Mouse (Mus musculus) cerebellum, postnatal 36 days (tissue): Measurements from ENCODE around the gene Cachd1.

ENCODE experiments used
- DNase-seq, 2 experiments: peaks; one replicate each; pipeline ENCODE4 v3.0.0; 2021 to 2022; ENCODE audit warnings: mixed read lengths in 2 of 2

Cachd1 gene

DNA sequence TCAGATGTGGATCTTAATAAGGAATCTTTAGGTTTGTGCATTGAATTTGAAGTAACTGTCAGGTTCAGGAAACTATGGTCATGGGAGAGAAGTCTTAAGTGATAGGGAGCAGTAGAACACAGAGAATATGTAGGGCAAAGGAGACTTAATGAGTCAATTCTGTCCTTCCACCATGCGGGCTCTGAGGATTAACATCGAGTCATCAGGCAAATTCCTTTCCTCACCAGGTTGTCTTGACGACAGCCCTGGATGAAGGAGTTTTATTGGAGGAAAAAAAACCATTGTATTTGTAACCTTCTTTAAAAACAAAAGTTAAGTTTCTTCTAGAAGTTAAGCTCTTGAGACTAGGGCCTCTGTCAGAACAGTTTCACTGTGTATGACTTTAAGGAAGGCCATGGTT lies 100.9 kb downstream of the Cachd1 start:
- no peak for DNase-seq

DNA sequence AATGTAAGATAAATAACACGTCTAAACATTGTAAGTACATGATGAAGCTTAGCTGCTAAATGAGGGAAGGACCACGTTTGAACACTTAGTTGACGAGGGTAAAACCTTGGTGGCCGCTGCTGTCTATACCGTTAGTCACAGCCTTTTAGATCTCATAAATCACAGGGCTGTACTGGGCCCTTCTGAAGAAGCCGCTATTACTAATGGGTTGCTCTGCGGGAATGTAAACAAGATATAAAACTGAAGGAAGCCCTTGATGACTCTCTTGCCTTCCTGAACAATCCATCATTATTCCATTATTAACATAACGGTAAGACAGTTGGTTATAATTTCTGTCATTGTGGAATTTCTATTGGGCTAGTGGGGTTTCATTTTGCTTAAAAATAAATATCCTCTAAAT lies 102.9 kb downstream of the Cachd1 start:
- no peak for DNase-seq

DNA sequence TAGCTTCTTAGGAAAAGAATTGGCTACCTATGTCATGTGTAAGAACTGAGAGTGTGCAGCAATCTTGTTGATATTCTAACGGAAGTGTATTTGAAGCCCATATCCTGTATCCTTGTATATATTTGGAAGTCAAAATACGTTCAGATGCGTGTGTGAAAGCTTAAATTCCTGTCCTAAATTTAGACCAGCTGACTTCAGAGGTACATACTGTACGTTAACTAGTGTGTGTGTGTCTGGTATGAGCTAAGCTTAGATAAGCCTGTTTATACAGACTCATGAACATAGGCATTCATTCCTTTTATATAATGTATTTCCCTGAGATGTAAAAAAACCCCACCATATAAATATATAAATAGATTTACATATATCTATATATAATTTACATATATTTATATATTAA lies 103.6 kb downstream of the Cachd1 start:
- DNase-seq = no peak

DNA sequence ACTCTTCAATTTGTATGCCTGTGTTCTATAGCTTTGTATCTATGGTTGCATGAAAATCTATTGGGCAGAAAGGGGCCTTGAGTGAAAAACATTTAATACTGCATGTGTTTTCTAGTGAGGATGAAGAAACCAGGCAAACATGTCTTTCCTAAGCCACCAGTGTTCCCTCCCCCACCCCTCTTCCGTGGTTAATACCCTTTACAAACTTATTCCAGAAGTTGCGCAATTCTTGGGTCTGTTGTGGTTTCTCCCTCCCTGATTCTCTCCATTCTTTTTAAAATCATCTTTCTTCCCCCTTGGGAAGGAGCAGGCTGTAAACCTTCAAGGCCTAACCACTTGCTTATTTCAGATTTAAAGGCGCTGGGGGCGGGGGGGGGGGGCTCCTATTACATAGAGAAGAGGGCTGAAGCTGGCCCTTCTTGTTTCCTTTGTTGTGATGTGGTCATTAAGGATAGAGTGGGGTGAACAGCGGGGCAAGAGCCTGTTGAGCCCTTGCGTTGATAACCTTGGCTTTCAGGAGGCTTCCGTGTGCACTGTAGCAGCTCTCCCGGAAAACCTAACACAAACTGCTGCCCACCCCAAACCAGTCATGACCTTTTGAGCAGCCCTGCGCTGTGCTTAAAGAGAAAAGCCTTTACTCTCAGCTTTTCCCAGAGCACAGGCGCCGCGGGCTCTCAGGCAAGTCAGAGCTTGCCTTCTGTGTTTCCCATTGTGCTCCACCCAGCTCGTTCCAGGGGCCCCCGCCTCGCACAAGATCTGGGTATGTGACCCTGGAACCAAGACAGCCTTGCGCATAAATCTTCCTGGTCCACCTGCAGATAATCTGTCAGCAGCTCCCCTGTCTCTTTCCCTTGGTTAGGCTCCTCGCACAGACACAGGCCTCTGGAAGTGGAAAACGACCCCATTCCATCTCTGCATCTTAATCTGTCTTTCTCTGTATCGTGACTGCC lies 109.6 kb downstream of the Cachd1 start:
- no peak for DNase-seq

DNA sequence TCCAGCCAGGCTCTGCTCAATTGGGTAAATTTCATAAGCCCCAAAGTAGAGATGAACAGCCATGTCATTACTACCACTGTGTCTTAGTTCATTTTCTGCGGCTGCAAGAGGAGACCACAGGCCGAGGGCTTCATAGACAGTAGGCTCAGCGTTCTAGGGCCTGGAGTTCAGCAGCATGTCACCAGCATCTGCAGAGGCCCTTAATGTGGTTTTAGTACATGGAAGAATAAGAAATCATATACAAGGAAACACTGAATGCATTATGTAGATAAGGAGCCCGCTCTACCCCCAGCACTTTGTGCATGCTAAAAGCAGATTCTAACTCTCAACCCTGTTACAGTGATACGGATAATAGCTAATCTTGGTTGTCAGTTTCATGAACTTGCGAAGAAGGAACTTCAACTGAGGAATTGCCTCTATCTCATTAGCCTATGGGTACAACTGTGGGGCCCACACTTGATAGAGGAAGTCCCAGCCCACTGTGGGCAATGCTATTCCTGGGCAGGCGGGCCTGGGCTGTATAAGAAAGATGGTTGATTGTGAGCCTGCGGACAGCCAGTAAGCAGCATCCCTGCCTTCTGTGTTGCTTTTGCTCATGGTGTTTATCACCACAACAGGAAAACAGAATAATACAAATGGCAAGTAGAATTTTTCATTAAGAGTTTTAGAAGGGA lies 110.4 kb downstream of the Cachd1 start:
- DNase-seq = no peak

DNA sequence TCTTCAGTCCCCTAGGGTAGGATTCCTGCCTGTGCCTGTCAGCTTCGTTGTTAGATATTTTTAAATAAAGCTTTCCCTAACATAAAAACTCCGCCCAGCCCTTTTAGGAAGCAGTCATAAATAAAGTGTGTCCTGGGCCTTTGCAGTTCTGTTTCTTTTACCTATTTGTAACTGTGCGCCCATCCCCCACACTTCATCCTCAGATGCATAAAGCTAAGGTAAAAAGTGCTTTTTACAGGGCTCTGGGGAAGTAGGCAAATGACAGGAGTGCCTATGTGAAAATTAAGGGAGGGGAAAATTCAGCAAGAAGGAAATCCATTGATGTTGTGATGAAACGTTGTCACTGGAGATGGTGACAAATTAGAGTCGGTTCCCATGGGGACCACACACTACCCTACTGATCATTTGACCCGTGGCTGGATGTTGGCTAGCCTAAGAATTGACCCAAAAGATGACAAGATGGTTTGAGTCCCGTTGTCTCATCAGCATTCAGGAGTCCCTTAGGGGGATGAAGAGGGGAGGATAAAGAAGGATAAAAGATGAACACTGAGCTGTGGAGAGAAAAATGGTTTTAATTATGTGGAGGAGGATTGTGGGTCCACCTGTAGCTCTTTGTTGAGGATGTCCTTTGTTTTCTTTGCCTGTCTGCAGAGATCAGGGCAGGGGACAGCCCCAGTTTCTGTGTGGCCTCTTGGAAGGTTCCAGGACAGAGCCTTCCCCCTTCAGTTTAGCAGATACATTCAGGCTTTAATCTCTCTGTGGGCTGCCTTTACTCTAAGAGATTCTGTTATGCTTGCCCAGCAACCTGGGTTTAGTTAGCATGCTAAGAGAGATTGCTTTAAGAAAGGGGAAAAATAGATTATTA lies 113.9 kb downstream of the Cachd1 start:
- DNase-seq = no peak

DNA sequence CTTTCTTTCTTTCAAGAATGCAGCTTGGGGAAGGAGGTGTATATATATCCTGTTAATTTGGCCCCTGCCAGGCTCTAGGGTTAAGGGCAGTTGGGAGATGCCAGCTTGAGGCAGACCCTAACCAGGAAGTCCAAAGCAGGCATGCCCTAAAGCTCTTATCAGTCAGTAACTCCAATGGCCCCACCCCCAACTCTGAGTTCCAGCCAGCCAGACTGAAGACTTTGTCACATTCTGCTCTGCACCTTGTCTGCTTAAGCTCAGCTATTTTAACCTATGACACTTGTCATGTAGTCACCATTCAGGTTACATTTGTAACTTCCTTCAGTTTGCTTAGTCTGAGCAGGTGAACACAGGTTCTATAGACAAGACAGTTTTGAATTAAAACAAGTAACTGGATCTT lies 117.3 kb downstream of the Cachd1 start:
- no peak for DNase-seq

DNA sequence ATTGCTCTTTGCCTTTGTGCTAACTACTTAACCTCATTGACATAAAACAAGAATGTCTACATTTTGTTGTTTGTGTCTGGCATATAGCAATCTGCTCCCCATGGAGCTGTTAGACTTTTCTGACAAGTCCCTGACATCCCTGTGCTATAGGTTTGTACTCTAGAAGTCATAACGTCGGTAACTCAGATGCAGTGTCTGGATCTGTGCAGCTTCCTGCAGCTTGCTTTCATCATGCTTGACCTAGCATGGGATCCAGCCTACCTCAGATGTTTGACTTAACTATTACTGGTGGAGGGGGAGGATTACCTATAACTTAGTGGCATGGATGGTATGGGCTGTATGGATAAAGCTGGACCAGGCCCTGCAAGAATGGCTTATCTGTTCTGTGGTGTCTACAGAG lies 117.7 kb downstream of the Cachd1 start:
- no peak for DNase-seq

DNA sequence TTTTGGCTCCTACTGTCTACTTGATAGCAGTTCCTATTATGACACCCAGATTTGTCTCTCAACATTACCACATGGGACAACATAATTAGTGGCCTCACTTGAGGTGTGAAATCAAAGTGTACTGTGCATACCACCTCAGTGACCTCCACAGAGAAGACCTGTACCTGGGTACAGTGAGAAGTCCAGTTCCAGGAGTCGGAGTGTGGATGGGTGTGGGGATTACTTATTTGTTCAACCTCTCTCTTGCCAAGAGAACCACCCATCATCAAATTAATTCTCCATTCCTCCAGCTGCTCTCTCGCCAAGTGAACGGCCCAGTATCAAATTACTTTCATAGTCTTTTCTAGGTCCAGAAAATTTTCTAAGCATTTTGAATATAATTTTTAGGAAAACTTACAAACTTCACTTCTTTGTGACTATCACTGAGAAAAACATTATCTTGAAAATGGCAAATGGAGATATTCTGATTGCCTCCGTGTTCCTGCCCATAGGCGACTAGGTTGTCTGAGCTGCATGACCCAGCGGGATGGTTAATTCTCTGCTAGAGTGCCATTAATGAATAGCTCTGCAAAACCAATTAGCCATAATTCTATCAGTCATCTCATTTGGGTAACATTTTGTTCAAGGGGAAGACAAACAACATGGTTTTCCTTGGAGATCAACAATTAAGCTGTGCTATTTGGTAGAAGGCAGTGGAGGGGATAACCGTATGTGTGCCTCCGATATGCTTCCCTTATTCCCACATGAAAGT lies 120.0 kb downstream of the Cachd1 start:
- DNase-seq = no peak

DNA sequence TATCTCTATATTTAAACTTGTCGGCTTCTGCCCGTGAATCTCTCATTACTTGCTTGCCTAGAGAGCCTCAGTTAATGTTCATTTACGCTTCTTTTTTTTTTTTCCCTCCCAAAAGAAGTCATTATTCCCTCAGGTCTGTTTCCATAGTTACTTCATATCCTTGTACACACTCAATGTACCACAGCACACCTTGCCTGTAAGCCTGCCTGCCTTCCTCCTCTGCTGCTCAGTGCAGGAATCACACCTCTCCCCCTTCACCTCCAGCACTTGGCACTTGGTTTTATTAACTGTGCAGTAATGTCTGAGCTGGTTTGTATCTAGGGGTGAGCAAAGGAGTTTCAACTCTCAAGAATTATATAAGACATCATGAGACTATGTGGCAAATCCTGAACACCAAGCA lies 121.5 kb downstream of the Cachd1 start:
- no peak for DNase-seq

DNA sequence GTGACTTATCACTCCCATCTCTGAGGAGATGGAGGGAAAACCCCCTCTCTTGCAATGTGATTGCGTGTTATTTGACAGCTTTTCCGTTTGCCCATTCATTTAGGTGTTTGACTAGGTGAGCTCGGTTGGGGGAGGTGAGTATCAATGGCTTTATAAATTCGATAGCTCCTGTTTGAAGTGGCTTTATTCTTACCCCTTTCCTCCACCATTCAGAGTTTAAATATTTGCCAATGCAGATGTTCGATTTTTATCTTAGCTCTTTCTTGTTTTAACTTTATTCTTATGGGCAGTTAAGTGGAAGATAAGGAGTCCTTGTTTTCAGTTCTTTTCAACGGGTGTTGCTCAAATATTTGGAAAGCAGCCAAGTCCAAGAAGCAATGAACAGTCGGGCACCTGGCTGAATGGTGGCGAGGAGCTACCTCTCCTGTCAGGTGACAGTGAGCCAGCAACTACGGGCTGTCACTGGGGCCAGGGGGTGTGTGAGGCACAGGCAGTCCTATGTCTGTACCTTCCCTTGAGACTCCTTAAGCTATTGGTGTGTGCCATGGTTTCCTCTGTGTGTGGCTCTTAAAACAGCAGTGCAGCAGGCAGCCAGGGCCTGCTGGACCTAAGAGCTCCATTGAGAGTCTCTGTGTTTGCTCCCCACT lies 133.3 kb downstream of the Cachd1 start:
- DNase-seq = no peak

DNA sequence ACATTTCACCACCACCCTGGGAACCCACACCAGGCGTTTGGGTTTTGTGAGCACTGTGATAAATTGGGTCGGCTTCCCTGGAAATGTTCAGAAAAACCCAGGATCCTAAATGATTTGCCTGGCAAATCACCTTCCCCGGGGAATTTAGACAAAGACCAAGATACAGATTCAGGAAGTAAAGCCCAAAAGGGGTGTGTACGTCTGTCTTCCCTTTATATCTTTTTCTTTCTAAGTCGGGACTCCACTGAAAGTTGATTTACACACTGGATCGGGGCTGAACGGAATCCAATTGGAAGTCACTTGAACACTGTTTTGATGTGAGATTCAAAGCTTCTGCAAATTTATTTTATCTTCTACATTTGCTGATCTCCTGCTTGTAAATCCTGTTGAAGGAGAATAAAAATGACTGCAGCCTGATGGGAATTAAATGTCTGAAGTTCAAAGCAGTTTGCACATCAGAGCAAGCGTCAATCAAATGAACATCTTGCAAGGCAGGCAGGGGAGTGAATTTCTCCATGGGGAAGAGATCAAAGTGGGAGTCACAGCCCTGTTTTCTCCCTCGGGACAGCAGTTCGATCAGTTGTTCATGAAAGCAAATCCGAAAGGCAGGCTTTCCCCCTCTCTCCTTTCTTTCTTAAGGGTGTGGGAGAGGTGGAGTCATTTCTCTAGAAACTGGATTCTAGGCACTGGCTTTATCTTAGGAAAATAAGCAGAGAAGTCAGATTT lies 134.3 kb downstream of the Cachd1 start:
- no peak for DNase-seq

DNA sequence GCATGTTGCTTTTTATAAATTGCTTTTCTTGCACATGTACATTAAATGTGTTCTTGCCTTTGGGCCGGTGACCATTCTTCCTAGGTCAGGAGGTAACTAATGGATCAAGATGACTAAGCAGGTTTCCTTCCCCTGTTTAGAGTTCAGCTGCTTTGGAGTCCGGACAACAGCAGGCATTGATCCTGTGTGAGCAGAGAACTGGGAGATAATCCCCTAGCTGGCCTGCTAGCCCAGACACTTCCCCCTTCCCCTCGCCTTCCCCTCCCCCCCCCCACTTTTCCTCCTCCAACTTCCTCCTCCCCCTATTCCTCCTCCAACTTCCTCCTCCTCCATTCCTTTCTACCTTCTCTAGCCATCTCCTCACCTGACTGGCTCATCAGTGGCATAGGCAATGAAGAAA lies 135.2 kb downstream of the Cachd1 start:
- DNase-seq = no peak

DNA sequence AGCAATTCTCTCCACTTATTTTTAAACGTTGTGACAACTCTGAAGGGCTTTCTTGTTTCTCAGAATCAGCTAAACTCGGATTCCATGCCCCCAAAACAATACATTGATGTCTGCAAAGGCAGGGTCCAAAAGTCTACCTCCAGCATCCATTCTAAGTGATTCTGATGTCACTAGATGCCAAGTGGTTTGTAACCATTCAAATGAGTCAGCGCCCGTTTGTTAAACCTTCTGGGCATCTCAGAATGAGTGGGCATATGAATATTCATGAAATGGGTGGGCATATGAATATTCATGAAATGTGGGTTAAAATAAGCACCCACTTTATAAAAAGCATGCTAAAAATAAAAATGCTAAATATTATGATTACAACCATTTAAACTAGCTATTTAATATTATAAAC lies 137.2 kb downstream of the Cachd1 start:
- DNase-seq = no peak

DNA sequence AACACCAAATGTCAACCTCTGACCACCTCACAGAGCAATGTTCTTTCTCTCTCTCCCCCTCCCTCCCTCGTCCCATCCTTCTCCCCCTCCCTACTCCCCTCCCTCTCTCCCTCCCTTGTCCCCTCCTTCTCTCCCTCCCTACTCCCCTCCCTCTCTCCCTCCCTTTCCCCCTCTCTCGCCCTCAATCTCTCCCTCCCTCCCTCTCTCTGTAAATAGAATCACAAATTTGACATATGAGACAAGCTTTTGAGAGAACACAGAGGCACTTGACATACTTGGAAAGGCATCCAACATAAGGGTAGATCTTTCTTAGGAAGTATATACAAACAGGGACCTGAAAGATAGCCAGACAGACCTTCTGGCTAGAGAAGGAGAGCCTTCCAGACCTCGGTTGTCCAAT lies 138.1 kb downstream of the Cachd1 start:
- no peak for DNase-seq

DNA sequence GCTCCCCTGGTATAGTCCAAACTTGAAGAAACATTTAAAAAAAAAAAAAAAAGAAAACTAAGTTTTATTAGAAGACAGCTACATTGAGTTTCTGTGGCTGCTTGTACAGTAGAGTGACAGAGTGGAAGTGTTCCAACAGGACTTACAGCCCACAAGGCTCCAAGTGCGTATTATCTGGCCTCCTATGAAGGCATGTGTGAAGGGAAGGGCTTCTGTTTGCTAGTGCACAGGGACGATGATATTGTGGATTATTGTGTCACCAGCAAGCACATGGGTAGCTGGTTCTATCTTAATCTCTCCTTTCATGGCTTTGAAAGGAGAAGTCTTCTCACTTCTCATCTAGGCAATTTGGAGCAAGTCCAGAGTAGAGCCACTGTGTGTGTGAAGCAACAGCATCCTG lies 138.6 kb downstream of the Cachd1 start:
- DNase-seq = no peak

DNA sequence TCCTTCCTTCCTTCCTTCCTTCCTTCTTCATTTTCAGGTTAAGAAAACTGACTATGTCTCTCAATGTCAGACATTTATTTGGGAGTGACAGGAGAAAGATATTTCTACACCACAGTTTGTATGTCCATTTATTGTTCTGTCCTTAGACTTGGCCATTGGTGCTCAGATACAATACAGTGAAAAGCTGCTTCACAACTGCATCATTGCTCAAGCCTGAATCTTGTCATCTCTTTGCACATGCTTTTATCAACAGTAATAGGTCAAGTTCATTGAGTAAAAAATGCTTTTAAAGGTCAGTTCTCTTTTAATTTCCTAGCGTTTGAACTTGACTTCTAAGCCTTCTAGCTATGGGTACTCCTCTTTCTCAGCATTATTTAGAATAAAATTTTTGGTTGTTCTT lies 141.0 kb downstream of the Cachd1 start:
- no peak for DNase-seq

DNA sequence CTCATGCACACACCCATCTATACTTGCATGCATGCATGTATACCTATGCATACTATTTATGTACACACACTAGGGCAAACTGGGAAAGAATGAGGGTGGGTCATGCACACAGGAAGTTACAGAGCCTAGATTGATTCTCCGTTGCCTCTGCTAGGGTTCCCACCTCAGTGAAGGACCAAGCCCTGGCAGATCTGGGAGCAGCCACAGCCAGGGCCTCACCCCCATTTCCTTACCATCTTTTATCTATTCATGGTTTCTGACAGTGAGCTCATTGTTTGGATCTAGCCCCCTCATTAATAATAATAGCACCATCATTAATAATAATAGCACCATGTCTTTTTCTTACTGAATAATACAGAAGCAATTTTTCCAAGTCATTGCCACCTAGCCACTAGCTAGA lies 143.9 kb downstream of the Cachd1 start:
- no peak for DNase-seq

DNA sequence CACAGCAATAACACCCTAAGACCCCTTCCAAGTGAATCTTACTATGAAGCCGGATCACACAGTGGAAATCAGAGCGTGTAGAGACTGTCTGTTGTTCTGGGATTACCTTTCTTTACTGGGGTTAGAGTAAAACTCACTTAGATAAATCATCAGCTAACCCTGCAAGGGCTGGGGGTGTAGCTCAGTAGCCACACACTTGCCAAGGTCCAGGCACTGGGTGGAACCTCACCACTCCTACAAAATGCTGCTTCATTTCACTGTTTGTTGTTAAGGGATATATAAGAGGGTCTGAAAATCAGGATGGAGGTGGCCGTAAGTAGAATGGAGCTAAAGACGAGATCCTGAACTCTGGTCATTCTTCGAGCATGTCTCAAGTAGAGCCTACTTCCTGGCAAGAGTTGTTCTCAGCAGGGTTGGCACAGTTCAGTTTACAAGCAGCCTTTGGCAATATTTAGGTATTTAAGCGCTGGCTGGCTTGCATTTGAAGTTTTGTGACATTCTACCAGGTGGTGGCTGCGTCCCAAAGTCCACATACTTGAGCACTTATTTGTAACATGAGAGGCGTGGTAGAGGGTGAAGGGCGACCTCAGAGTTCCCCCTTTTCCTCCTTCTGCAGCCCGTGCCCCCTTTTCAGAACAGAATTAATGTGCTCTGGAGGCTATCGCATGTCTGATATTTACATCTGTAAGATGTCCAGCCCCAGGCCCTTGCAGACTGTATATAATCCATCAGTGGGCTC lies 146.5 kb downstream of the Cachd1 start:
- DNase-seq = no peak

DNA sequence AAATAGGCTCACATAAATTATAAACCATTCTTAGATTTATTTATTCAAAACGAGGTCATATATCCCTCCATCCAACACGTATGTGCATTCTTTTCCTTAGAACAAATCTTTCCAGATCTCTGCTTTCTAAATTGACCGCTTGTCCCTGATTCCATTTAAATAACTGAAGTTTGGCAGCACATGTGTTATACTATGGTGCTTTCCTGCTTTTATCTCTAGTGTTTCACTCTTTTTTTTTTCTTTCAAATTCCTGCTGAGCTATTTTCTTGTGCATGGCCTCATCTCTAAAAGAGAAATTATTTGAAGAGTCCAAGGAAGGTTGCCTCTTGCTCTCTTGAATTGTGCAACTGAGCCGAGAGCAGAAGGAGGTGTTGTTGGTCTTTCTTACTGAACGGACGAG lies 147.1 kb downstream of the Cachd1 start:
- DNase-seq = no peak

DNA sequence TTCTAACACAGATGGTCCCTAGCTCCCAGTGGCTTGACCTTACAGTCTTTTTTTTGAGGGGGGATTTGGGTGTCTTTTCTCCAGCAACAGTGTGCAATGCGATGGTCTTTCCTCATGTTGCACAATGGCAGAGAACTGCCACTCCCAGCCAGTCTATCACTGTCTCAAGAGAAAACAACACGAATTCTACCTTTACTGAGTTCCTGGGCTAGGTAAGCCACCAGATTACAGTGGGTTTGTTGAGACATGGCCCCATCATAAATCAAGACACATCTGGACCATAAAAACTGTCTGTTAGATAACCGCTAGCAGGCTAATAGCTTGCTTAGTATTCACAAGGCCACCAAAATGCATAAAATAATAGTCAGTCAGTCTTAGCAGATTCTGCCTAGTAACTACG lies 147.8 kb downstream of the Cachd1 start:
- DNase-seq = no peak
